Mouse (Mus musculus): ENCODE results near the gene Mas1.

Mas1 gene

GRCm38 (mm10) chr17:12872275-12873028 lies 4.5 kb upstream of the Mas1 start:
- no peak for DNase-seq (ENCODE audit: low read depth, low spot score)

GRCm38 (mm10) chr17:12868640-12869039 lies 697 bp upstream of the Mas1 start:
- DNase-seq (ENCODE audit: low read depth, low spot score) = no peak

GRCm38 (mm10) chr17:12866853-12867252 lies 1.1 kb downstream of the Mas1 start:
- no peak for DNase-seq (ENCODE audit: low read depth, low spot score)

- no peak for DNase-seq (ENCODE audit: low read depth, low spot score)
Observed at GRCm38 (mm10) chr17:12865407-12865806, 2.5 kb downstream of the Mas1 start.

- DNase-seq (ENCODE audit: low read depth, low spot score) = no peak
Observed at GRCm38 (mm10) chr17:12864111-12864510, 3.8 kb downstream of the Mas1 start.

GRCm38 (mm10) chr17:12859006-12859520 lies 8.9 kb downstream of the Mas1 start:
- DNase-seq (ENCODE audit: low read depth, low spot score) = no peak

- no peak for DNase-seq (ENCODE audit: low read depth, low spot score)
Observed at GRCm38 (mm10) chr17:12858072-12858471, 9.9 kb downstream of the Mas1 start.

GRCm38 (mm10) chr17:12857395-12857794 lies 10.5 kb downstream of the Mas1 start:
- no peak for DNase-seq (ENCODE audit: low read depth, low spot score)

- no peak for DNase-seq (ENCODE audit: low read depth, low spot score)
Observed at GRCm38 (mm10) chr17:12854386-12854785, 13.6 kb downstream of the Mas1 start.

GRCm38 (mm10) chr17:12853821-12854220 lies 14.1 kb downstream of the Mas1 start:
- no peak for DNase-seq (ENCODE audit: low read depth, low spot score)

- no peak for DNase-seq (ENCODE audit: low read depth, low spot score)
Observed at GRCm38 (mm10) chr17:12851689-12852088, 16.3 kb downstream of the Mas1 start.

GRCm38 (mm10) chr17:12849778-12850382 lies 18.1 kb downstream of the Mas1 start:
- no peak for DNase-seq (ENCODE audit: low read depth, low spot score)

GRCm38 (mm10) chr17:12847736-12848135 lies 20.2 kb downstream of the Mas1 start:
- DNase-seq (ENCODE audit: low read depth, low spot score) = no peak

GRCm38 (mm10) chr17:12846474-12846873 lies 21.5 kb downstream of the Mas1 start:
- DNase-seq (ENCODE audit: low read depth, low spot score) = no peak

- no peak for DNase-seq (ENCODE audit: low read depth, low spot score)
Observed at GRCm38 (mm10) chr17:12845862-12846261, 22.1 kb downstream of the Mas1 start.

- DNase-seq (ENCODE audit: low read depth, low spot score) = no peak
Observed at GRCm38 (mm10) chr17:12844540-12844939, 23.4 kb downstream of the Mas1 start.

GRCm38 (mm10) chr17:12843826-12844225 lies 24.1 kb downstream of the Mas1 start:
- DNase-seq (ENCODE audit: low read depth, low spot score) = no peak

- no peak for DNase-seq (ENCODE audit: low read depth, low spot score)
Observed at GRCm38 (mm10) chr17:12839475-12840267, 28.3 kb downstream of the Mas1 start.

- no peak for DNase-seq (ENCODE audit: low read depth, low spot score)
Observed at GRCm38 (mm10) chr17:12835738-12836137, 32.2 kb downstream of the Mas1 start.

- DNase-seq (ENCODE audit: low read depth, low spot score) = no peak
Observed at GRCm38 (mm10) chr17:12834826-12835225, 33.1 kb downstream of the Mas1 start.

GRCm38 (mm10) chr17:12834317-12834716 lies 33.6 kb downstream of the Mas1 start:
- DNase-seq (ENCODE audit: low read depth, low spot score) = no peak

- no peak for DNase-seq (ENCODE audit: low read depth, low spot score)
Observed at GRCm38 (mm10) chr17:12832657-12833056, 35.3 kb downstream of the Mas1 start.

All from retina, postnatal 7 days (tissue).